Mouse (Mus musculus): ENCODE measurements around the gene Adgrl2. TPM values are rescaled to one million over a fixed set of nuclear protein-coding genes. Genes with fewer than 3 reads are reported as not detected.

Adgrl2 gene
- polyA plus RNA-seq, 1 experiment: 92.7 TPM

GRCm38 (mm10) chr3:148989818-148990530 lies 381 bp downstream of the Adgrl2 start:
- peak; percentile 69 for DNase-seq
- TF ChIP-seq POLR2A (IDR thresholded peaks at IDR 0.05; ENCODE audit: borderline replicate concordance, extremely low read depth, low read depth, low read length) (no peak), CTCF (IDR thresholded peaks at IDR 0.05; ENCODE audit: insufficient read depth, low read length) (no peak)

GRCm38 (mm10) chr3:148988996-148989817 lies 1.1 kb downstream of the Adgrl2 start:
- peaks cover 3% of the 10 kb centered on the region for H3K4me1 ChIP-seq (ENCODE audit: control insufficient read depth, insufficient read depth, low read length)
- H3K4me3 ChIP-seq (replicated peaks; ENCODE audit: extremely low read depth, low read depth, low read length): peak overlapping the region; percentile 84
- DNase-seq: peak; percentile 83
- peak; percentile 92; the same call in 1 of the 2 replicates for TF ChIP-seq POLR2A (IDR thresholded peaks at IDR 0.05; ENCODE audit: borderline replicate concordance, extremely low read depth, low read depth, low read length)
- no peak for TF ChIP-seq CTCF (IDR thresholded peaks at IDR 0.05; ENCODE audit: insufficient read depth, low read length)
- under 1% methylated on average over 75 of the region's 75 CpGs for WGBS

More at GRCm38 (mm10) chr3:148989818-148990530, 381 bp downstream of the Adgrl2 start:
- Histone ChIP-seq H3K4me3 (replicated peaks; ENCODE audit: extremely low read depth, low read depth, low read length) (peak overlapping the region; percentile 84), H3K4me1 (ENCODE audit: control insufficient read depth, insufficient read depth, low read length) (no peaks in the 10 kb centered on the region; the same call in 1 of the 2 replicates)
- under 1% methylated on average over 48 of the region's 68 CpGs for WGBS

- TF ChIP-seq POLR2A (IDR thresholded peaks at IDR 0.05; ENCODE audit: borderline replicate concordance, extremely low read depth, low read depth, low read length) (no peak), CTCF (IDR thresholded peaks at IDR 0.05; ENCODE audit: insufficient read depth, low read length) (no peak)
- peak; percentile 47 for DNase-seq
- Histone ChIP-seq H3K4me3 (replicated peaks; ENCODE audit: extremely low read depth, low read depth, low read length) (peak overlapping the region; percentile 84), H3K4me1 (ENCODE audit: control insufficient read depth, insufficient read depth, low read length) (peaks cover 8% of the 10 kb centered on the region)
- under 1% methylated on average over 78 of the region's 84 CpGs for WGBS
Measured at GRCm38 (mm10) chr3:148988293-148988995, 1.9 kb downstream of the Adgrl2 start.

GRCm38 (mm10) chr3:148987591-148988292 lies 2.6 kb downstream of the Adgrl2 start:
- peak overlapping the region; percentile 84 for H3K4me3 ChIP-seq (replicated peaks; ENCODE audit: extremely low read depth, low read depth, low read length)
- TF ChIP-seq POLR2A (IDR thresholded peaks at IDR 0.05; ENCODE audit: borderline replicate concordance, extremely low read depth, low read depth, low read length) (peak; percentile 12; the same call in 1 of the 2 replicates), CTCF (IDR thresholded peaks at IDR 0.05; ENCODE audit: insufficient read depth, low read length) (no peak; the same call in 1 of the 2 replicates)
- peak; percentile 70 for DNase-seq
- H3K4me1 ChIP-seq (ENCODE audit: control insufficient read depth, insufficient read depth, low read length): peaks cover 8% of the 10 kb centered on the region
- 2% methylated on average over 44 of the region's 45 CpGs for WGBS

- Histone ChIP-seq H3K4me3 (replicated peaks; ENCODE audit: extremely low read depth, low read depth, low read length) (peak overlapping the region; percentile 84), H3K4me1 (ENCODE audit: control insufficient read depth, insufficient read depth, low read length) (peaks cover 8% of the 10 kb centered on the region)
- DNase-seq: no peak
- TF ChIP-seq CTCF (IDR thresholded peaks at IDR 0.05; ENCODE audit: insufficient read depth, low read length) (no peak), POLR2A (IDR thresholded peaks at IDR 0.05; ENCODE audit: borderline replicate concordance, extremely low read depth, low read depth, low read length) (no peak)
- 1% methylated on average over 27 of the region's 27 CpGs for WGBS
Measured at GRCm38 (mm10) chr3:148986894-148987590, 3.3 kb downstream of the Adgrl2 start.

- DNase-seq: no peak
- Histone ChIP-seq H3K4me3 (replicated peaks; ENCODE audit: extremely low read depth, low read depth, low read length) (peak overlapping the region; percentile 84), H3K4me1 (ENCODE audit: control insufficient read depth, insufficient read depth, low read length) (peaks cover 11% of the 10 kb centered on the region)
- TF ChIP-seq POLR2A (IDR thresholded peaks at IDR 0.05; ENCODE audit: borderline replicate concordance, extremely low read depth, low read depth, low read length): no peak
- TF ChIP-seq CTCF (IDR thresholded peaks at IDR 0.05; ENCODE audit: insufficient read depth, low read length): no peak
- 32% methylated on average over 17 of the region's 17 CpGs for WGBS
Measured at GRCm38 (mm10) chr3:148986296-148986893, 4.0 kb downstream of the Adgrl2 start.

- Histone ChIP-seq H3K4me3 (replicated peaks; ENCODE audit: extremely low read depth, low read depth, low read length) (no peak overlapping the region), H3K4me1 (ENCODE audit: control insufficient read depth, insufficient read depth, low read length) (peaks cover 11% of the 10 kb centered on the region)
- TF ChIP-seq CTCF (IDR thresholded peaks at IDR 0.05; ENCODE audit: insufficient read depth, low read length): no peak
- no peak for TF ChIP-seq POLR2A (IDR thresholded peaks at IDR 0.05; ENCODE audit: borderline replicate concordance, extremely low read depth, low read depth, low read length)
- no peak for DNase-seq
- WGBS: 46% methylated on average over 6 of the region's 6 CpGs
Measured at GRCm38 (mm10) chr3:148984326-148984725, 6.0 kb downstream of the Adgrl2 start.

- Histone ChIP-seq H3K4me1 (ENCODE audit: control insufficient read depth, insufficient read depth, low read length) (peaks cover 14% of the 10 kb centered on the region), H3K4me3 (replicated peaks; ENCODE audit: extremely low read depth, low read depth, low read length) (no peak overlapping the region)
- no peak for DNase-seq
- 42% methylated on average over 4 of the region's 4 CpGs for WGBS
- TF ChIP-seq CTCF (IDR thresholded peaks at IDR 0.05; ENCODE audit: insufficient read depth, low read length): no peak
- no peak for TF ChIP-seq POLR2A (IDR thresholded peaks at IDR 0.05; ENCODE audit: borderline replicate concordance, extremely low read depth, low read depth, low read length)
Measured at GRCm38 (mm10) chr3:148982370-148982769, 8.0 kb downstream of the Adgrl2 start.

Measured in lung, adult 2 months (tissue).